Mouse (Mus musculus) brain, adult 10 weeks (tissue): Measurements from ENCODE around the gene Ccdc115. TPM values are rescaled to one million over a fixed set of nuclear protein-coding genes. Genes with fewer than 3 reads are reported as not detected.

Source experiments
- polyA plus RNA-seq: library from polyadenylated mRNA; stranded (reverse); fragments of 350-450 nt; fragmentation: Illumina TruSeq; extraction: RNeasy Lipid Tissue Mini Kit (QIAGEN cat#74804); gene quantifications from one replicate; pipeline ENCODE4 v1.2.3, GENCODE M21; 2015; ENCODE audit warnings: low read depth, low replicate concordance

Gene Ccdc115
- 25.3 TPM for polyA plus RNA-seq

DNA sequence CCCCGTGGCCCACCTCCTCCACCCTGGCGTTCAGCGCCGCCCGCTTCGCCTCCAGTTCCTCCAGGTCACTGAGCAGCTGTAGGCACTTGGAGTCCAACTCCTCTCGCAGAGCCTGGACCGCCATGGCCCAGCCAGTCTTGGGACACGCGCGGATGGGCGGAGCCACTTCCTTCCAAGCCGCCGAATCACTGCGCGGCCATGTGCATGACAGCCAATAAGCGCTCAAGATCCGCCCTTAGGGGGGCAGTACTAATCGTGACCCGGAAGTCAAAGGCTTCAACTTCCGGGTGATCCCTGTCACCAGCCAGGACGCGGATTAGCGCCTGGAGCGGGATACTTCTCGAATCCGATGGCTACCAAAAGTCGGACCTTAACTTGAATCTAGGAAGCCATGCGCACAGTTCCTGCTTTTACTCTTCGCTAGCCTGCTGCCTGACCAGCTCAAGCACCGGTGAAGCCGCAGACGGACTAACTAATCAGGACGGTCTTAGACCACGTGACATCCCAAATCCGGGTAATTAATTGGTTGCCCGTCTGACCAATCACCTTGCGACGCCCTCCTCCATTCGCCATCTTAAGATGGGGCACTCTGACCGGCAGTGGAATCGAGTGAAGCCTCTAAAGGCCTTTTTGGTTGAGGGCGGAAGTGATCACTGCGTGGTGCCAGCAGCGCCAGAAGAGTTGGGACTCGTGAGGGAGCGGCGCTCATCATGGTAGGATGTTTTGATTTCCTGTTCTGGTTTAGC is at the start of gene Ccdc115, which contains the start of gene Imp4:
Gene Ccdc115 (minus strand): TSS at position 458 of the 746 bp plus-strand sequence.
Gene Imp4 (plus strand): TSS at position 637 of the 746 bp plus-strand sequence.

DNA sequence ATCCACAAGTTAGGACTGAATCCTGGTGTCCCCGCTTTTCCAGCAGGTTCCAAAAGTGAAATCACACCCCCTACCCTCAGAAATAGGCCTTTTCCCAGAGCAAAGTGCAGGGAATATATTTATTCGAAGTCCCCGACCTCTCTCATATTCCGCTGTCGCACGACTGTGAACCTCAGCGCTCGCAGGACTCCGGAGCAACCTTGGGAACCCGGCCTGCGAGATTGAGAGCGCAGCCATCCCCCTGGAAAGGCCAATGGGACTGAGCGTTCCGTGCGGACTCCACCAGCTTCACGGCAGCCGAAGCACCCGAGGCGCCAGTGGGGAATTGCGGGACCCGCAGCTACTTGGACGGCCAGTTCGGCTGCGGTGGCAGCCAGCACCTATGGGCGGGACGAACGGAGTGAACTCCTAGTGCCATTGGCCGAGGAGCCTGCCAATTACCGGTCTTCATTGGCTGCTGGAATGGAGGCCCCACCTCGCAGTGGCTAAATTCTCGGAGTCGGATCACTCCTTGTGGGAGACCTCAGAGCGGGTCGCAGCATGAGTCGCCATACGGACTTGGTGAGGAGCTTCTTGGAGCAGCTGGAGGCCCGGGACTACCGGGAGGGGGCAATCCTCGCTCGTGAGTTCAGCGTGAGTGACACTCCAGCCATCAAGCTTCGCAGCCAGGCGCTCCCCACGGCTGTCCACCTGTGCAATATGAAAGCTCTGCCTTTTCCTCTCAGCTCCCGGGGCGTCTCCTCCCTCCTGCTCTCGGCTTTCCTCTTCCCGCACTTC is 20.0 kb upstream of the Ccdc115 start, which contains the start of gene Ptpn18:
Gene Ptpn18 (plus strand): TSS at position 479 of the 777 bp plus-strand sequence.

Other genes starting within 250 kb of the Ccdc115 start
- gene Imp4, start 179 bp upstream of the Ccdc115 start, polyA plus RNA-seq = 28.8 TPM
- gene Ptpn18, start 20.1 kb upstream of the Ccdc115 start, polyA plus RNA-seq = 5.8 TPM
- gene Prss39, start 58.7 kb upstream of the Ccdc115 start, polyA plus RNA-seq = not detected
- not detected for gene Cfc1, start 96.0 kb upstream of the Ccdc115 start, polyA plus RNA-seq
- not detected for gene Prss40, start 121.3 kb upstream of the Ccdc115 start, polyA plus RNA-seq
- gene Amer3, start 140.0 kb upstream of the Ccdc115 start, polyA plus RNA-seq = 17.1 TPM